Mouse (Mus musculus) left cerebral cortex, adult 9 months (tissue): Measurements from ENCODE around the gene Adarb2.
"Not testable (repeated sequence)": the region's sequence is repeated elsewhere in the genome, so short reads cannot be mapped to it uniquely, and the experiment has no call there.

Experiments used
- DNase-seq, 2 experiments: peaks; one replicate each; pipeline ENCODE4 v3.0.0; 2022; ENCODE audit warnings: low spot score in 2 of 2

Gene Adarb2

DNA sequence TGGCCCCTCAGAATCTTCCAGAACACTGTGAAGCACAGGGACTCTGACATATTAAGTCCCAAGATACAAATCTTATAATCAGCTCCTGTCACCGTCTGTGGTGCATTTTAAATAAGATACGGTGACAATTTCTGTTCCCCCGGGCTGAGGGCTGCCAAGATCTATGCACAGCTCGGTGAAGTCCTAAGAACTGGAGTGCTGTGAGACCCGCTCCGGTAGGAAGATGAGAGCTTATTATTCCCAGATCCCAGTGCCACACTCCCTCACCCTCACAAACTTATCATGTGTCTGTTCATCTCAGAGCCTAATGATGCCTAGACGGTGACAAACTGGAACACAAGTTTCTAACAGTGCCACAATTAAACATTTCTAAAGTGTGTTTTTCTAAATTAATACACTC lies 384.8 kb downstream of the Adarb2 start:
- no peak for DNase-seq

DNA sequence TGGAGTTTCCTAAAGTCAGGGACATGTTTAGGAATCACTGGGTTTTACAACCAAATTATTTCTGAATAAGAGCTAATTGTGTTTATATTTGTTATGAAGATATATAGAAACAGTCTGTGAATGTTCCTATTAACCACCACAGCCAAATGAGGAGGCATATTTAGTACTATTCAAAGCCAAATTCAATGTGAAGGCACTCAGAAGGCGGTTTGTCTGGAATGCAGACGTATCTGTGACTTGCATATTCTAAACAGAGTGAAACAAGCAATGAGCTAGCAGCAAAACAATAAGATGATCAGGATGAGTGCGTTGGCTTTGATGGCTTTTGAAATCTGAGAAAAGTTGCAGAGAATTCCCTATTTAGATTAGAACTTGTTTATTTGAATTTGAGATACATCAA lies 387.8 kb downstream of the Adarb2 start:
- DNase-seq, result no peak

DNA sequence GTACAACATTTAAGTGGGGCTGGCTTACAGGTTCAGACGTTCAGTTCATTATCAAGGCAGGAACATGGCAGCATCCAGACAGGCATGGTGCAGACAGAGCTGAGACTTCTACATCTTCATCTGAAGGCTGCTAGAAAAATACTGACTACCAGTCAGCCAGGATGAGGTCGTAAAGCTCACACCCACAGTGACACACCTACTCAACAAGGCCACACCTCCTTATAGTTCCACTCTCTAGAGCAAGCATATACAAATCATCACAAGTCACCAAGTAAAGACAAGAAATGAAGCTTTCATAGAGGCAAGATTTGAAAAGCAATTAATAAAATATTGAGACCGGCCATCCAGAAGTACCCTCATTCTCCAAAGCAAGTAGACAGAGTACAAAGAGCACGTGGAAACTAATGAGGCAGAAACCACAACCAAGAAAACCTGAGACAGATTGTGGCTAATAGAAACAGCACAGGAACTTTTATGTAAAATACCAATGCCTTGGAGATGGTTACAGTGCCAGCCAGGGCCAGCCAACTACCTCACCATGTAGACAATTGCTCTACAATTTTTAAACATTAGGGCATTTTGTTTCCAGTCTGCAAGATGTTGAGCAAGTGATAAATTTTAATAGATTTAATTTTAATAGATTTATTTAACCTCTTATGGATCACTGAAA lies 394.4 kb downstream of the Adarb2 start:
- no peak for DNase-seq

DNA sequence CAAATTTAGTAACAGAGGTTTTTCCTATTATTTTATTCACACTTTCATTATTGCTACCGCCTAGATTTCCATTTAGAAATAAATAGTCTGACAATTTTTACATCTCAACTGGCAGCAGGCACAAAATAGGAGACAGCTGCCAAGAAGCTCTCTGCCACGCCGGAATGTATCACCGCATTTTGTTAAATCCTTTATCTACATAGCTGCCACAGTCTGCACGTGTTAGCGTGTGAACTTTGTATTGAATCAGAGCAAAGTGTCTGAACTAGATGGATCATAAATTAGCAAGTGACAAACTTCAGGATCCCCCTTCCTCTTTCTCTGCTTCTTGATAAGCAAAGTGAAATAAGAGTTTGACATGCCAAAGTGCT lies 395.0 kb downstream of the Adarb2 start:
- DNase-seq, result no peak

DNA sequence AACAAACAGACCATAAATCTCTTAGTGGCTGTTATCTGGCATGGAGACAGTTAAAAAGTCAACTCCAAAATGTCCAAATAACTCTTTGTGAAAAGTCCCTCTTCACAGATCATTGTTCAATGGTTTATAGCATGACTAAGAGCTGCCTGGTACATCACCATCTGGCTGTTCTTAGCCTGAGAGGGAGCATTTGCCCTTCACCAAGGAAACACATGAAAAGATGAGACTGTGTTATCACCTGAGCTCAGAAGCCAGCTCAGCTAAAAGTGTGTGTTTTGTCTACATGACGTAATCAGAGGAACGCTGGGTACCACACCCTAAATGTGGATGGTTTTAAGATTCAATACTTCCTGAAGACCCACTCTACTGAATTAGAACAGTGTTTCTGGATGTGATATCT lies 403.0 kb downstream of the Adarb2 start:
- no peak for DNase-seq

DNA sequence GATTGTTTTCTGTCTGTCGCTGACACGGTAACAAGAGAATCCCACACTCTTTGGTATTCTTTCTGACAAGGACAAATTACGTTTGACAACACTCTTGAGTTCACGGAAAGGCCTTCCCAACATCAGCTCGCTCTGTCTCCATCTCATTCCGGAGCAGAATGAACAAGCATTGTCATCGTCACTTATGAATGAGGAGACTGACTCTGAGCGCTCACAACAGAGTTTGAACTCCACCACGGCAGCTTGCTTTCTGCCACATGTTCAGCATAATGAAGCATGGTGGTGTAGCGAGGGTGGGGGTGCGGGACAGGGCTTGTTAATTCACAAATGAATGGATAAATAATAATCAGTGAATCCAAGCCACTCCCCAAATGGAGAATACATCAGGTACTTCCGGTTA lies 405.4 kb downstream of the Adarb2 start:
- no peak for DNase-seq

DNA sequence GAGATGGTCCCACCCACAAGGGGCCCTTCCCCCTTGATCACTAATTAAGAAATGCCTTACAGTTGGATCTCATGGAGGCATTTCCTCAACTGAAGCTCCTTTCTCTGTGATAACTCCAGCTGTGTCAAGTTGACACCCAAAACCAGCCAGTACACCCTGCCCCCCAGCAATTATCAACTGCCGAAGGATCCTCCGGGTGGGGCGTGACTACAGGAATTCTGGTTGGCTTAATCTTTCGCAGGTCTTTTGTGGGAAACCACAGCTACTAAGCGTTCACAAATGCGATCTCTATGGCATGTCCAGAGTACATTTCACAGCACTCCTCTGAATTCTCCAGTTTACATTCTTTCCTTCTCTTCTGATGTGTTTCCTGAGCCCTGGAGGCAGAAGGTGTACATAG lies 406.3 kb downstream of the Adarb2 start:
- DNase-seq, result not testable (repeated sequence)

DNA sequence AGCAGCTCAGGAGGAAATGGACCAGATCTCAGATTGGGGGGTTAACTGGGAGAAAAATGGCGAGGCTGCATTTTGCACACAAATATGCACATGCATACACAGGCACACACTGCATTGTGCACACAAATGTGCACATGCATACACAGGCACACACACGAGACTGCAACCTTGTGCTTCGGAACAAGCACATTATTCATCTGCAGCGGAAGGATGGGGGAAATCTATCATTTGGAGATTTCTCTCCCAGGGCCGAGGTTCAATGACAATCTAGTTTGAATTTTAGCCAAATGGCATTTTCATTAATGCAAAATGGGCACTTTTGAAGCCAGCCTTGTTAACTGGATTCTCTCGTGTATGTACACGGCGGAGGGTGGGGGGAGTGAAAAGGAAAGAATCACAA lies 408.3 kb downstream of the Adarb2 start:
- DNase-seq, result no peak

DNA sequence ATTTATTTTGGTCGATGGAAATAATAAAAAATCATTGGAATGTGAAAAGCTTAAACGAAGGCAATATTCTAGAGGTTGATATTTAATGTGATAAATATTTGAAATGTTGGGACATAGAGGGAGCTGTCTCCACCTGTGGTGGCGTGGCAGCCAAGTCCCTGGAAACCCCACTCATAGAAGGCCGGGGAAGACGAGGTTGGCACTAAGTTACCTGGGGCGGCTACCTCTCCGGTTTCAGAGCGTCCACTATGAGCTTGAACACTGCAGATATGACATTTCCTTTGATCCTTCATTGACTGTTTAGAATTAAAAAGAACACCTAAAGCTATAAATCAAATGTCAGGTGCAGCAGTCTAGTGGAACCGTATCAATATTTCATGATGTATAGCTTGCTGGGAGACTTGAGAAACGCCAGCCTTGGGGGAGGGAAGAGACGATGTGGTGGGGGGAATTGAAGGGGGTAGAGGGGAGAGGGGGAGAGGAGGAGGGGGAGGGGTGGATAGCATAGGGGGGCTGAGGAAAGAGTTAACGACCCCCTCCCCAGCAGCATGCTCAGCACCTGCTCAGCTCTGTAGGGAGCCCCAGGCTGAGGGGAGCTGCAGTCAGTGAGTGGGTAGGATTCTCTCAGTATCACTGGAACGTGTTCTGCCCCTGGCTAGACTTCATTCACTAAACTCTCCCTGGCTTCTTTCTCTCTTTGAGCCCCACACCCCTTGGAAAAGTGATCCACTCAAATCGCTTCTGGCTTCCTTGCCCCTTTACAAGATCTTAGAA lies 410.1 kb downstream of the Adarb2 start:
- no peak for DNase-seq

DNA sequence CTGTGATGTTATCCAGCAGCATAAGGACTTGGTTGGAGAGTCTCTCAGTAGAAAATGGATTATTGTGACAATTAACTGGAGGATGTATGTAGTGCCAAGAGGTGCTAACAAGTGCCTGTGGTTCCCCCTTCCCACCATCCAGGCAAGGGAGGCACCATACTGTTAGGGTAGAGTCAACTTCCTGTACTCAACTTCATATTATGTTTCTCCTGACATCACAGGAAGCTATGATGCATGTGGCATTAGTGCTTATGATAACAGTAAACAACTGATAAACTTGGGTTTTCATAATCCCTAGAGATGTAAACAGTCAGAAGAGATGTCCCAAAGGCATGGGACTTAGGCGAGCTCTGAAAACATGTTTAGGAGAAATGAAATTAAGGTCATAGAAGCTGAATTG lies 414.0 kb downstream of the Adarb2 start:
- no peak for DNase-seq

DNA sequence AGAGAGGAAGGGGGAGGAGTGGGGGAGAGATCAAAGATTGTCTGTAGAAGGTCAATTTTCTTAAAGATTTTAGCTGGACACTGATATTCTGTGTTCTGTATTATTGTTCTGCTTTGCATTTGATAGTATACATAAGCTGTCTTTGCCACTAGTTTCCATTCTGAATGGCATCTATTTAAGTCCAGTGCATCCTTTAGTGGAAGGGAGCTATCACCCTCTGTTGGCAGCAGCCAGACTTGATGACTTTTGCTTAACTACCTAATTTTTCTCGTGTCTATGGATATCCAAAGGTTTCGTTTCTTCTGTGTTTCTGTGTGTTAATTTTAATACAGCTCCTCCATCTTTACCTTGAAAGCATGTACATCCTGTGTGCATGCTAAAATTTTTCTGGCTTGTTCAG lies 419.6 kb downstream of the Adarb2 start:
- DNase-seq, result no peak

DNA sequence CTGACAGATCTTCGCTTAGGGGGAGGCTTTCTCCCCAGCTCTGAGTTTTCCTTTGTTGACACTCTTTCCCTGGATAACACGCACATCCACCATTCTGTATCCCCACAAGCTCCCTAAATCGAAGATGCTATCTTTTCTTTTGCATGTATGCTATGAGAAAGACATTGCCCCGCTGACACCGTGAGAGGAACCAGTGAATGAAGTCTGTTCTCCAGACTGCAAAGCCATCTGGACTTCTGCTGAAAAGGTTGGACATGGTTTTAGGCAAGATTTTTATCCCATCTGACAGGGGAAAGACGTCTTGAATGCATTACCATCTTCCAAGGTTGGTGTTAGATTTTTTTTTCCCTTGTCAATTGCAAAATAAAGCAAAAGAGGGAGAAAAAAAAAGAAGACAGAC lies 426.9 kb downstream of the Adarb2 start:
- no peak for DNase-seq

DNA sequence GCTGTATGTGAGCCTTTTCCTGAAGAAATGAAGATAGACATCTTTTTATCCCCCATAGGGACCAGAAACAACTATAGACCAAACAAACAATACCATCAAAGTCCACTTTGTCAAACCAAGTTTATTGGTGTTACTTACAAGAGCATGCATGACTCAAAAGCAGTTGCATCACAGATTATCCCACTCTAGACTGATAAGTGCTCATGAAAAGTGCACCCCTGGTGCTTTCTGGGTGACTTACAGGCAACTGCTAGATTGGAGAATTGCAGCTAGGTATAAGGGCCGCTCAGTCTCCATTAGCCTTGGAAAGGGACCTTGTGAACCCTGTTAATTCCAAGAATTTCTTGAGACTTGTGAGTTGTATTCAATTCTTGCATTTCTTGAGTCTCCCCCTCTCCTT lies 429.0 kb downstream of the Adarb2 start:
- DNase-seq, result no peak

DNA sequence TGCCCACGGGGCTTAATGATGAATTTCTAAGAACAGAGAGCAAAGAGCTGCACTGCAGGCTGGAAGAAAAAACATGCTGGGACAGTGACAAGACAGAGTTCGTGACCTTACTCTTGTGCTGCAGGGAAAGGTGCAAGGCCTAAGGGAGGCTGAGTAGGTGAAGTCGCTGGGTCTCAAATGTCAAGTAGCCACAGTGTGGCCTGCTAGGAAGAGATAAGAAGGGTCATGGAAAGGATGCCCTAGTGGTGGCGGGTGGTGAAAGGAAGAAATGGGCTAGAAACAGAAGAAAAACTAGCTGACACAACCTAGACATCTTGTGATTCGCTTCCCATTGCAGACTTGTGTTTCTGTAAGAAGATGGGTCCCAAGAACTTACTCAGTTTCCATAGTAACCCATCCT lies 429.4 kb downstream of the Adarb2 start:
- DNase-seq, result no peak

DNA sequence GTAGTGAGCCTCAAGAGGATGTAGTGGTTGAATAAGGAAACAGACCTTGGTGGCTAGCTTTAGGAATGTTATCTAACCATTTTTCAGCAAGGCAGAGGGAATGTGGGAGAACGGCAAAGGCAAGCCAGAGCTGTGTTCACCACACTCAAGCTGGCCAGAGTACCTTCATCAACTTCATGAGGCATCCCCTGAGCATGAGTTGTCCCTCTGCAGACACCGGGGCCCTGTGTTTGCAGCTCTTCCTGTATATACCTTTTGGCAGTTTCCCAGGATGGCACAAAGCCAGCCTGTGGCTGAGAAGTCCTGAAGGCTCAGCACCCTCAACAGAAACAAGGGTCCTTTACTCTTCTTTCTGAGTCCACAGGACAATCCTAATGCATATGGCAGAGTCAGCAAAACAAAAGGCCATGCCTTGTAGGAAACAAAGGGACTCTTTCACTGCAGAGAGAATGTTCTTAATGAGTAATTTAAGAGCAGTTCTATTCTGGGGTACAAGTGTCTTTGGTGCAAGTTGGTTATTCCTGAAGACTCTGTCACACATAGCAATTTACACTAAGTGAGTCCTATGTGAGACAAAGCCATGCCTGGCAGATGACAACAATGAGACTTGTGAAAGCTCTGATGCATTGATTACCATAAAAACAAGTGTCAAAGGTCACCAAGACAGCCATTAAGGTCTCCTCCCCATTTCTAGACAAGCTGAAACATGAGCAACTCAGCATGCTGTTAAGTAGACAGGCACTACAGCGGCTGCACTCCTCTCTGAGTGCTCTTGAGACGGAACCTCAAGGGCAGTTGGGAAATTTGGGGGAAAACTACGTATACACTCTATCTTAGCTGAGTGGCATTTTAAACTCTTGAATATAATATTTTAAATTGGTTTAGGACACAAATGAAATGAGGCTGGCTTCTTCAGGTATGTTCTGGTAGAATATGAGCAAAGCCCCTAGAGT lies 431.0 kb downstream of the Adarb2 start:
- DNase-seq, result no peak

DNA sequence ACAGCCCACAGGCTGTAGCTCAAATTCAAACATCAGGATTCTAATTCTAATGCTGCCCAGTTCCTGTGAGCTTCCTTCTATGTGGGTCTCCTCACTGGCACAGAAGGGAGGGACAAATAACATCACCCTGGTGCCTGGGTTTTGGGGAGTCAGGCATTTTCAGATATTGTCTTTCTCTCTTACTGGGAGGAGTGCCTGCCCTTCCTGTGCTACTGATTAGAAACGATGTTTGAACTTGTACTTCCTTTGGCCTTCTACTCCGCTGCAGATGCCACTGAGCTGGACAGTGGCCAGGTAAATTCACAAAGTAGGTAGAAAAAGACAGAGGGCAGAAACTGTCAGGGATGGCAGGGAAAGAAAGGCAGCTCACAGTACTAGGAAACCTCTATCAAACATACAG lies 439.4 kb downstream of the Adarb2 start:
- DNase-seq, result no peak

DNA sequence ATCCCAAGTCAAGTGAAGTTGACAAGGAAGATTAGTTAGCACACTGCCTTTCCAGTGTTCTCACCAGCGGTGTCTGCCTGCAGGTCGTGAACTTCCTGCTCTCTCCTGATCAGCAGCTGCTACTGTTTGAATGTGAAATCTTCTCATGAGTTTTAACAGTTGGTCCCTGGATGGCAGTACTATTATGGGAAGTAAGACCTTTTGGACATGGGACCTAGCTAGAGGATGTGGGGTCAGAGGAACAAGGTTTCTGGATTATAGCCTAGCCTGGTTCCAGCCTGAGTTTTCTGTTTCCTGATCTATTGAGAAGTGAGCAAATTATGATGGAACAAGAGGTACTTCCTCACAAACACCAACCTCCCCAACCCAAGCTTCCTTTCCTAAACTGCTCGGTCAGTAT lies 441.3 kb downstream of the Adarb2 start:
- DNase-seq, result no peak

DNA sequence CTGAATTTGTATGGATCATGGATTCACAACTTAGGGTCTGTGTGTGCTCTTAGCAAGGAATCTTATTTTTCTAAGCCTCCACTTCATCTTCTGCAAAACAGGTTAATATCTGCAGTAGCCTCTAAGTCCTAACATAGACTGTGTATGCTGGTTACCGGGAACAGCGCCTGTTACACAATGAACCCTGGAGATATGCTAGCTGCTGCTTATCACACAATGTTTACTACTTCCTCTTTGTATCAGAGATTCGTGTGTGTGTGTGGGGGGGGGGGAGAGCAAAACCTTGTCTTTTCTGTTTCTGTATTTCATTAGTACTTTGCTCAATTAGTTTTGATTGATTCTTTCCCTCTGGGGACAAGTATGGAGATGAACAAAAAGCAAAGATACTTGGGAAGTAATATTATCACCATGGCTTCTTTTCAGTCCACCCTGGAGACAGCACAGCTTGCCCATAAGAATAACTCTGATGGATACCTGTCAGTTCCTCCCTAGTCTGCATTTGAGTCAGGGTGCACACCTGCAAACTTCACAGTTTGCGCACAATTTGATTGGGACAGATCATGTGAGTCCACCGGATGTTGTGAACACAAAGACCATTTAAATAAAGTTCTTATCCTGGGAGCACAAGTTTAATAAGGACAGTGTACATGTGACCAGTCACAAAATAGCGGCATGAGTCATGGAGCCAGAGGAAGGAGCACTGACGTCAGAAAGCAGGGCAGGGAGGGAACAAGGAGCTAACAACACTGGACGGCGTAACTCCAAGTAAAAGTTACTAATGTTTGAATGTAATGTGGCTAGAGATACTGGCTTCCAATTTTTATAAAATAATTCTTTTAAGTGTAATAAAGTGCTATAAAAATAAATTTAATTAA lies 442.4 kb downstream of the Adarb2 start:
- no peak for DNase-seq

DNA sequence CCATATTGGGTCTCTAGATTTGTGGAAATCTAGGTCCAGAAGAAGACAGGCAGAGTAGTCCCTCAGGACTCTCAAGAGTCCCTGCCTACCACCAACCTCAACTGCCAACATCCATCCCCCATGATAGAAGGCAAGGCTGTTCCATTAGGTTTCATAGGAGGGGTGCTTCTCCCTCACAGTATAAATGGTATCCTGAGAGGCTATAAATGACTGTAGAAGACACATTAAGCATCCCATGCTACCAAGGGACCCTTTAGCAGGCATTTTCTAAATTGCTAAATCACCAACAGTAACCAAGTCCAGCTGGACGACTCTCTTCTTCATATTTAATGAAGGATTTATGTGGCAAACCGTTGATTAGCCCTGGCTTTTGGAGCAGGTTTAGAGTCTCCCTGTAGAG lies 446.6 kb downstream of the Adarb2 start:
- DNase-seq, result no peak

DNA sequence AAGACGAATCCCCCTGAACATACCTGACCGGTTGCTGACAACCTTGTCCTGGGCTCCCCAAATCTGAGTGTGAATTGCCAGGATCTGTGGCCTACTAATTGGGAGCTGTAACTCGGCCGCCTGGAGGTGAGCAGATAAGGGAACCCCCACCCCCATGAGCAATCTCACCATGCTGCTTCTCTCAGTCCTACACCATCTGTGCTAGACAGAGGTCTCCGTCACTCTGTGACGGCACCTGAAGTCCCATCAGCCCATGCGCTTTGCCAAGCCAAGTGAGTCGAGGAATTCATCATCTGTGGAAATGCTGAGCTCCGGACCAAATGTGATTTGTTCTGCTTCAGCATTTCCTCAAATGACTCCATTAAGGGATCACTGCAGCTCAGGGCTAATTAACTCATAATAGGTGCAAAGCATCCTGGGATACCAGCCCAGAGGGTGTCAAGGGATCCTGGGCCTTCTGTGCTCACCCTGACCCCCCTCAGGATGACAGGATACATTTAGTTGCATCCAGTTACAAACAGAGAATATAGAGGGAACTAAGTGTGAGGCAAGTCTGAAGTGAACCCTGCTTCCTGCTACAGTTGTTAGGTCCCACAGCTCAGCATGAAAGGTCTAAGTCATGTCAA lies 462.1 kb downstream of the Adarb2 start:
- DNase-seq, result no peak

DNA sequence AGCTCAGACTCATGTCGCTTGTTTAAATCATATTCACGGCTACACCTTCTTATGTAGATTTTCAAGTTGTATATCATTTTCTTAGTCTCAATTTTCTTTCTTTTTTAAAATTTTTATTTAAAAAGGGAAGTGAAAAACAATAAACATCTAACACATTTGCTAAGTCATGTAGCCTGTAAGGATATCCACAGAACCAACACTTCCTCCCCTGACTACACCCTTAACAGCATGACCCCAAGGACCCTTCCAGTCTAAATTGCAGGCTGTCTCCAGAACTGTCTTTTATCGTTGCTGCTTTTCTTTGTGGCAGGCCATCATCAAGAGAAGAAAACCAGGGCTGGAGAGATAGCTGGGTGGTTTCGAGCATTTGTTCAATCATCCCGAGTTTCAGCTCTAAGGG lies 474.5 kb downstream of the Adarb2 start:
- no peak for DNase-seq
